Mouse (Mus musculus): ENCODE data around the gene Gm20388.

The Gm20388 gene

GRCm38 (mm10) chr8:123858941-123859647, 3948.5 kb downstream of the Gm20388 start:
- peak; percentile 88 for DNase-seq (ENCODE audit: extremely low read depth, insufficient read length, low spot score)

GRCm38 (mm10) chr8:123859648-123860259, 3949.1 kb downstream of the Gm20388 start, which contains the start of gene Ccsap:
Ccsap (minus strand) TSS chr8:123860209.
- no peak for DNase-seq (ENCODE audit: extremely low read depth, insufficient read length, low spot score)

GRCm38 (mm10) chr8:123860386-123860785, 3949.7 kb downstream of the Gm20388 start:
- no peak for DNase-seq (ENCODE audit: extremely low read depth, insufficient read length, low spot score)

GRCm38 (mm10) chr8:123865786-123866185, 3955.1 kb downstream of the Gm20388 start:
- DNase-seq (ENCODE audit: extremely low read depth, insufficient read length, low spot score): no peak

- DNase-seq (ENCODE audit: extremely low read depth, insufficient read length, low spot score): peak; percentile 57
Measured at GRCm38 (mm10) chr8:123866971-123867370, 3956.3 kb downstream of the Gm20388 start.

- DNase-seq (ENCODE audit: extremely low read depth, insufficient read length, low spot score): no peak
Measured at GRCm38 (mm10) chr8:123872048-123872447, 3961.4 kb downstream of the Gm20388 start.

- no peak for DNase-seq (ENCODE audit: extremely low read depth, insufficient read length, low spot score)
Measured at GRCm38 (mm10) chr8:123873364-123873763, 3962.7 kb downstream of the Gm20388 start.

- DNase-seq (ENCODE audit: extremely low read depth, insufficient read length, low spot score): no peak
Measured at GRCm38 (mm10) chr8:123874324-123874723, 3963.7 kb downstream of the Gm20388 start.

- DNase-seq (ENCODE audit: extremely low read depth, insufficient read length, low spot score): no peak
Measured at GRCm38 (mm10) chr8:123877865-123878264, 3967.2 kb downstream of the Gm20388 start.

- no peak for DNase-seq (ENCODE audit: extremely low read depth, insufficient read length, low spot score)
Measured at GRCm38 (mm10) chr8:123880271-123880670, 3969.6 kb downstream of the Gm20388 start.

- no peak for DNase-seq (ENCODE audit: extremely low read depth, insufficient read length, low spot score)
Measured at GRCm38 (mm10) chr8:123880821-123881350, 3970.2 kb downstream of the Gm20388 start.

- DNase-seq (ENCODE audit: extremely low read depth, insufficient read length, low spot score): no peak
Measured at GRCm38 (mm10) chr8:123882412-123882811, 3971.8 kb downstream of the Gm20388 start.

GRCm38 (mm10) chr8:123883094-123883493, 3972.5 kb downstream of the Gm20388 start:
- DNase-seq (ENCODE audit: extremely low read depth, insufficient read length, low spot score): no peak

GRCm38 (mm10) chr8:123884721-123885565, 3974.3 kb downstream of the Gm20388 start:
- peak; percentile 62 for DNase-seq (ENCODE audit: extremely low read depth, insufficient read length, low spot score)

GRCm38 (mm10) chr8:123887163-123887562, 3976.5 kb downstream of the Gm20388 start:
- DNase-seq (ENCODE audit: extremely low read depth, insufficient read length, low spot score): no peak

GRCm38 (mm10) chr8:123887956-123888355, 3977.3 kb downstream of the Gm20388 start:
- peak; percentile 45 for DNase-seq (ENCODE audit: extremely low read depth, insufficient read length, low spot score)

- no peak for DNase-seq (ENCODE audit: extremely low read depth, insufficient read length, low spot score)
Measured at GRCm38 (mm10) chr8:123889797-123890196, 3979.2 kb downstream of the Gm20388 start.

- peak; percentile 48 for DNase-seq (ENCODE audit: extremely low read depth, insufficient read length, low spot score)
Measured at GRCm38 (mm10) chr8:123891271-123891670, 3980.6 kb downstream of the Gm20388 start.

GRCm38 (mm10) chr8:123891883-123892585, 3981.4 kb downstream of the Gm20388 start:
- DNase-seq (ENCODE audit: extremely low read depth, insufficient read length, low spot score): no peak

- DNase-seq (ENCODE audit: extremely low read depth, insufficient read length, low spot score): no peak
Measured at GRCm38 (mm10) chr8:123892586-123893155, 3982.0 kb downstream of the Gm20388 start.

Measured in 3134 (cell line).